Mouse (Mus musculus): ENCODE measurements around the gene Tpd52l1. TPM values are rescaled to one million over a fixed set of nuclear protein-coding genes. Genes with fewer than 3 reads are reported as not detected.

Tpd52l1 gene
- polyA plus RNA-seq, 1 experiment, result 25.1 TPM

DNA sequence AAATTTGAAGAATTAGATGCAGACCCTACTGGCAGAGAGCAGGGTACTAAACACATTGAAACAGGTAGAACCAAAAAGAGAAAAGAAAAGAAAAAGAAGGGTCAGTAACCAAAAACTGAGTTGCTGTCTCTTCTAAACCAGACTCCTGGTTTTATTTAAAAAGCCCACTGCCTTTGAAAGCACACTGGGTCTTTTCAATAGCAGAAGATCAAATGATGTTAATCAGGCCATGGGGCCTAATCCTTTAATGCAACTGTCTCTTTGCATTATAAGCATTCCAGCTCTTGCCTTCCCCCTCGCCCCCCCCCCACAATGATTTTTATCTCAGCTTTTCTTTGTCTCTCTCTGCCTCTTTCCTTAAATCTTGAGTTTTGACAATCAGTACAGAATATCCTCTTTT lies 149.3 kb downstream of the Tpd52l1 start:
- no peak overlapping the region for H3K27ac ChIP-seq (ENCODE audit: insufficient read depth, low read length)
- no peaks in the 10 kb centered on the region for H3K27me3 ChIP-seq (ENCODE audit: control insufficient read depth, insufficient read depth, low read length, poor library complexity, severe bottlenecking)
- H3K9me3 ChIP-seq (replicated peaks; ENCODE audit: control insufficient read depth, insufficient read depth, low read length, poor library complexity, severe bottlenecking), result no peaks in the 10 kb centered on the region
- H3K4me1 ChIP-seq (ENCODE audit: control insufficient read depth, insufficient read depth, low read length), result no peaks in the 10 kb centered on the region
- H3K36me3 ChIP-seq (ENCODE audit: control insufficient read depth, insufficient read depth, low read length, poor library complexity, severe bottlenecking), result no peaks in the 10 kb centered on the region
- no peak for TF ChIP-seq POLR2A (IDR thresholded peaks at IDR 0.05; ENCODE audit: insufficient read depth, low read length)
- no peak for TF ChIP-seq CTCF (IDR thresholded peaks at IDR 0.05; ENCODE audit: low read depth, low read length)
- no peak for TF ChIP-seq EP300 (IDR thresholded peaks at IDR 0.05; ENCODE audit: insufficient read depth, low read depth, low read length)
- H3K9ac ChIP-seq (ENCODE audit: low read depth, poor library complexity, severe bottlenecking), result no peak overlapping the region
- no peak overlapping the region for H3K4me3 ChIP-seq (ENCODE audit: low read depth, low read length)

DNA sequence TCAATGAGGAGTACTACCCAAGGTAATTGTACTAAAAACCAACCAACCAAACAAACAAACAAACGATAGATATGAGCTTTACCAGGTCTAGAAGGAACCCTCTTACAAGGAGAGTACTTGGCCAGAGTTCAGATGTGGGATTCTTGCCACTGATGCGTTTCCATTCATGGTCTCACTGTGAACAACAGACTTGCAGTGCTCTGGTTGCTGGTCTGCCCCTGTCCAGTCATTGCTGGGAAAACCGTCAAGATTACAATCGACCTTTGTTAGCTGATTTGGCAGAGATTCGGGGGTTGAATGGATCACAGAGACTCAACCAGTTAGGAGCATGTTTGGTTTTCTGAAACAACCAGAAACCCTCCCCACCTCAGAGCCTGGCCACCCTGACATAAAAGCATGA lies 150.1 kb downstream of the Tpd52l1 start:
- TF ChIP-seq CTCF (IDR thresholded peaks at IDR 0.05; ENCODE audit: low read depth, low read length), result no peak
- TF ChIP-seq POLR2A (IDR thresholded peaks at IDR 0.05; ENCODE audit: insufficient read depth, low read length), result no peak
- TF ChIP-seq EP300 (IDR thresholded peaks at IDR 0.05; ENCODE audit: insufficient read depth, low read depth, low read length), result no peak
- Histone ChIP-seq H3K9ac (ENCODE audit: low read depth, poor library complexity, severe bottlenecking) (no peak overlapping the region), H3K27ac (ENCODE audit: insufficient read depth, low read length) (no peak overlapping the region), H3K9me3 (replicated peaks; ENCODE audit: control insufficient read depth, insufficient read depth, low read length, poor library complexity, severe bottlenecking) (no peaks in the 10 kb centered on the region), H3K4me1 (ENCODE audit: control insufficient read depth, insufficient read depth, low read length) (no peaks in the 10 kb centered on the region), H3K4me3 (ENCODE audit: low read depth, low read length) (no peak overlapping the region), H3K27me3 (ENCODE audit: control insufficient read depth, insufficient read depth, low read length, poor library complexity, severe bottlenecking) (no peaks in the 10 kb centered on the region), H3K36me3 (ENCODE audit: control insufficient read depth, insufficient read depth, low read length, poor library complexity, severe bottlenecking) (no peaks in the 10 kb centered on the region)

DNA sequence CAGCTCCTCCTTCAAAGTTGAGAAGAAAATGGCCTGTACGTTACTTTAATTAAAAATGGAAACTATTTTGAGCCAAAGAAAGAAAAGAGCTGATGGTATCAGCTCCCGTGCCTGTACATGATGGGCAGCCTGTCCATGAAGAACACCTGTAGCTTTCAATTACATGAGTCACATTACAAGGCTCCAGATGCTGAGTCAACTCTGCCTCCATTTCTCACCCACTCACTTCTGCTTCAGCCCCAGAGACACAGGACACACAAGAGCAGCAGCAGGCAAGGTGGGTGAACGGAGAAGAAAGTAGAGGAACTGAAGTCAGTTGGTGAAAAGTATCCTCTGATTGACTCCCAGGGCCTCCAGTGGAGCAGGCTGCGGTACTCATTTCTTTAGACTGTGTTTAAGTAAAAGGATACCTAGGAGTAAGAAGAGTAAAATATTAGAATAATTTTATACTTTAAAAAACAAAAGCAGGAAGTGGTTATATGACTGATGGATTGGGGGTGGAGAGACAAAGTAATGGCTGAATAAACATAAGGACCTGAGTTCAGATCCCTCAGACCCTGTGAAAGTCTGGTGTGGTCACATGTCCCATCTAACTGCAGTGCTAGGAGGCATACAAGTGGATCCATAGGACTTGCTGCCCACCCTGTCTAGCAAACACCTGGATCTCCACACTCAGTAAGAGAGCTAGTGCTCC lies 156.9 kb downstream of the Tpd52l1 start:
- Histone ChIP-seq H3K9me3 (replicated peaks; ENCODE audit: control insufficient read depth, insufficient read depth, low read length, poor library complexity, severe bottlenecking) (no peaks in the 10 kb centered on the region), H3K9ac (ENCODE audit: low read depth, poor library complexity, severe bottlenecking) (no peak overlapping the region), H3K36me3 (ENCODE audit: control insufficient read depth, insufficient read depth, low read length, poor library complexity, severe bottlenecking) (no peaks in the 10 kb centered on the region), H3K4me1 (ENCODE audit: control insufficient read depth, insufficient read depth, low read length) (no peaks in the 10 kb centered on the region), H3K27me3 (ENCODE audit: control insufficient read depth, insufficient read depth, low read length, poor library complexity, severe bottlenecking) (no peaks in the 10 kb centered on the region), H3K4me3 (ENCODE audit: low read depth, low read length) (no peak overlapping the region), H3K27ac (ENCODE audit: insufficient read depth, low read length) (no peak overlapping the region)
- TF ChIP-seq EP300 (IDR thresholded peaks at IDR 0.05; ENCODE audit: insufficient read depth, low read depth, low read length), result no peak
- no peak for TF ChIP-seq CTCF (IDR thresholded peaks at IDR 0.05; ENCODE audit: low read depth, low read length)

DNA sequence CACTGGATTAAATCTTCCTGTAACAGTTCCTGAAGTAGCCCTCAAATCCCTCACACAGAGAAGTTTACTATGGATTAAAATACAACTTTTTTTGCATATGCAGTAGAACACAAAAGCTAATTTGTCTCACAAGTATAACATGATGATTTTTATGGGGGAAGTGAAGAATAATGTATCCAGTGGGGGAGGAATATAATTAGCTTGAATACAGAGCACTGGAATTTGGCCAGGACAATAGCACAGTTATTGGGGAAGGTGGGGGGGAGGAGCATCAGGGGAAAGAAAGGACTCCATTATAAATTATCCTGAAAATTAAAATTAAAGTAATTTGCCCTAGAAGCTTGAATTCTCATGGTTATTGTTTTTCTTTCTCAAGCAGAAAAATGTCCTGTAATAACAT lies 158.0 kb downstream of the Tpd52l1 start:
- no peak overlapping the region for H3K9ac ChIP-seq (ENCODE audit: low read depth, poor library complexity, severe bottlenecking)
- TF ChIP-seq EP300 (IDR thresholded peaks at IDR 0.05; ENCODE audit: insufficient read depth, low read depth, low read length) (no peak), CTCF (IDR thresholded peaks at IDR 0.05; ENCODE audit: low read depth, low read length) (no peak), POLR2A (IDR thresholded peaks at IDR 0.05; ENCODE audit: insufficient read depth, low read length) (no peak)
- H3K9me3 ChIP-seq (replicated peaks; ENCODE audit: control insufficient read depth, insufficient read depth, low read length, poor library complexity, severe bottlenecking), result no peaks in the 10 kb centered on the region
- no peak overlapping the region for H3K27ac ChIP-seq (ENCODE audit: insufficient read depth, low read length)
- H3K4me1 ChIP-seq (ENCODE audit: control insufficient read depth, insufficient read depth, low read length), result no peaks in the 10 kb centered on the region
- H3K4me3 ChIP-seq (ENCODE audit: low read depth, low read length), result no peak overlapping the region
- H3K36me3 ChIP-seq (ENCODE audit: control insufficient read depth, insufficient read depth, low read length, poor library complexity, severe bottlenecking), result no peaks in the 10 kb centered on the region
- no peaks in the 10 kb centered on the region for H3K27me3 ChIP-seq (ENCODE audit: control insufficient read depth, insufficient read depth, low read length, poor library complexity, severe bottlenecking)

Other genes with a start within 250 kb of the Tpd52l1 start
- 35.6 and 38.5 TPM in 2 replicates for gene Hddc2, start 132.6 kb downstream of the Tpd52l1 start, polyA plus RNA-seq (2011; ENCODE audit: insufficient read depth, insufficient read length, low read depth, missing spikeins)
- 2.1 and 2.2 TPM in 2 replicates for gene Rnf217, start 163.2 kb upstream of the Tpd52l1 start, polyA plus RNA-seq (2011; ENCODE audit: insufficient read depth, insufficient read length, low read depth, missing spikeins)

Measured in ES-Bruce4 (cell line).